Mouse (Mus musculus) bone marrow, adult 2 months (tissue): ENCODE measurements at regions not wholly inside any gene's neighbourhood (a gene's known extent, or its start where the extent isn't known, plus 50 kb on each side); places are given as distances from the start of the nearest gene placed in this dataset.

Experiments used
- H3K27ac ChIP-seq: fragments of 200-500 bp; 2 replicates; pipeline ENCODE4 v1.5.1; 2012; ENCODE audit warnings: low read depth, mild to moderate bottlenecking, control low read depth, inconsistent platforms, low read length; ENCODE audit not compliant: control insufficient read depth, poor library complexity, insufficient read depth
- H3K4me1 ChIP-seq: fragments of 200-500 bp; 2 replicates; pipeline ENCODE4 v1.6.1; 2011; ENCODE audit warnings: low read length; ENCODE audit not compliant: control insufficient read depth, insufficient read depth
- H3K4me3 ChIP-seq: fragments of 200-500 bp; replicated peaks from 2 replicates; pipeline ENCODE3; 2011; ENCODE audit warnings: mild to moderate bottlenecking, low read depth, low read length, control low read depth; ENCODE audit not compliant: control insufficient read depth
- CTCF ChIP-seq: fragments of 200-500 bp; IDR thresholded peaks from 2 replicates; pipeline ENCODE4 v1.5.1; 2011; ENCODE audit warnings: low read length, control low read depth; ENCODE audit not compliant: control insufficient read depth, insufficient read depth
- POLR2A ChIP-seq: fragments of 200-500 bp; IDR thresholded peaks from 2 replicates; pipeline ENCODE4 v1.6.1; 2011; ENCODE audit warnings: low read depth, mild to moderate bottlenecking, control low read depth, low read length, borderline replicate concordance; ENCODE audit not compliant: control insufficient read depth
- WGBS: fragments of 180-500 bp; shearing (Covaris S2); methylation state at CpG from one replicate; pipeline ENCODE4 v1.1.7; 2018; 5-methylcytosine and 5-hydroxymethylcytosine counted together

GRCm38 (mm10) chr13:20009164-20009563 lies 81.2 kb upstream of the Elmo1 start:
- Histone ChIP-seq H3K4me3 (no peak overlapping the region), H3K4me1 (no peaks in the 10 kb centered on the region), H3K27ac (no peak overlapping the region)
- no peak for TF ChIP-seq POLR2A
- no peak for TF ChIP-seq CTCF
- 42% methylated on average over 1 of the region's 1 CpGs for WGBS

GRCm38 (mm10) chr13:20007561-20007960 lies 82.8 kb upstream of the Elmo1 start:
- no peak overlapping the region for H3K4me3 ChIP-seq
- H3K4me1 ChIP-seq = no peaks in the 10 kb centered on the region
- TF ChIP-seq CTCF (no peak), POLR2A (no peak)
- no peak overlapping the region for H3K27ac ChIP-seq
- WGBS = 80% methylated on average over 2 of the region's 2 CpGs

GRCm38 (mm10) chr13:19997606-19998005 lies 92.8 kb upstream of the Elmo1 start:
- TF ChIP-seq POLR2A = no peak
- TF ChIP-seq CTCF = no peak
- Histone ChIP-seq H3K4me1 (no peaks in the 10 kb centered on the region), H3K4me3 (no peak overlapping the region), H3K27ac (no peak overlapping the region)
- whole genome bisulfite sequencing = 80% methylated on average over 2 of the region's 2 CpGs

GRCm38 (mm10) chr13:19975621-19976020 lies 114.8 kb upstream of the Elmo1 start:
- Histone ChIP-seq H3K4me3 (no peak overlapping the region), H3K27ac (no peak overlapping the region), H3K4me1 (no peaks in the 10 kb centered on the region)
- TF ChIP-seq POLR2A = no peak
- TF ChIP-seq CTCF = no peak

GRCm38 (mm10) chr13:19966566-19966965 lies 123.8 kb upstream of the Elmo1 start:
- Histone ChIP-seq H3K27ac (no peak overlapping the region), H3K4me1 (no peaks in the 10 kb centered on the region), H3K4me3 (no peak overlapping the region)
- WGBS = 78% methylated on average over 1 of the region's 1 CpGs
- TF ChIP-seq POLR2A (no peak), CTCF (no peak)

- WGBS = 73% methylated on average over 3 of the region's 3 CpGs
- Histone ChIP-seq H3K4me3 (no peak overlapping the region), H3K4me1 (no peaks in the 10 kb centered on the region), H3K27ac (no peak overlapping the region)
- no peak for TF ChIP-seq POLR2A
- no peak for TF ChIP-seq CTCF
Measured at GRCm38 (mm10) chr13:19963031-19963430, 127.4 kb upstream of the Elmo1 start.

GRCm38 (mm10) chr13:19928761-19929160 lies 104.7 kb upstream of the Gpr141 start:
- TF ChIP-seq POLR2A (no peak), CTCF (no peak)

GRCm38 (mm10) chr13:19927807-19928206 lies 103.8 kb upstream of the Gpr141 start:
- TF ChIP-seq POLR2A (no peak), CTCF (no peak)
- no peak overlapping the region for H3K4me3 ChIP-seq
- no peak overlapping the region for H3K27ac ChIP-seq
- H3K4me1 ChIP-seq = peaks cover 2% of the 10 kb centered on the region; the same call in 1 of the 2 replicates
- WGBS = 27% methylated on average over 3 of the region's 3 CpGs

More at GRCm38 (mm10) chr13:19928761-19929160, 104.7 kb upstream of the Gpr141 start:
- Histone ChIP-seq H3K4me1 (peaks cover 2% of the 10 kb centered on the region; the same call in 1 of the 2 replicates), H3K4me3 (no peak overlapping the region), H3K27ac (no peak overlapping the region)
- 92% methylated on average over 6 of the region's 6 CpGs for WGBS

GRCm38 (mm10) chr13:19921084-19921827 lies 97.2 kb upstream of the Gpr141 start:
- 76% methylated on average over 1 of the region's 1 CpGs for WGBS
- no peaks in the 10 kb centered on the region; the same call in 1 of the 2 replicates for H3K4me1 ChIP-seq
- TF ChIP-seq CTCF (no peak), POLR2A (no peak)
- H3K27ac ChIP-seq = no peak overlapping the region
- H3K4me3 ChIP-seq = no peak overlapping the region
